Mouse (Mus musculus): ENCODE data around the gene Itih4.

DNA sequence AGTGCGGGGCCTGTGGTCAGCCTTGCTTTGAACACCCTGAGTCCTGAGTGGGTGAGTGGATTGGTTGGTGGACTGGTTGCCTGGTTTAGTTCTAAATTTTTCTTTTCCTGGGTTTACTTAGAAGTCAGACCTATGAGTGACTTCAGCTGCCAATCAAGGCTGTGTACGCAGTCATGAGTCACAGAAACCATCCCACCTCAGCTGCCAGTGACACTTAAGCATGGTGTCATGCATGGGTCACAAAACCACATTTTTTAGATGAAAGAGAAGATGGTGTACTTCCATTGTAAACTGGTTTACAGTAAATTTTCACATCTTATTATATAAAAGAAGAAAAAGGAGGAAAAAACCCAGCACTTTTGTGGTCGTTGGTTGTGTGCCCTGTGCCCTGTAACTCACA, 8.4 kb upstream of the Itih4 start:
- TF ChIP-seq GATA1 (IDR thresholded peaks at IDR 0.05; ENCODE audit: borderline replicate concordance, low read length), result no peak
- TF ChIP-seq FLI1 (IDR thresholded peaks at IDR 0.05; ENCODE audit: low read length), result no peak

All from megakaryocyte, embryonic 14.5 days (primary cell).